Mouse (Mus musculus) heart, postnatal 0 days (tissue): Measurements from ENCODE around the gene Cdkl3. TPM values are rescaled to one million over a fixed set of nuclear protein-coding genes. Genes with fewer than 3 reads are reported as not detected.
A peak's percentile ranks its signal among the peaks of the same experiment; 100 is the strongest.

Source experiments
- ATAC-seq: fragments of 200-750 bp; cut with Nextera tagmentation; 2 replicates; pipeline ENCODE4 v1.8.0; 2017; ENCODE audit warnings: low read depth, moderate number of reproducible peaks, moderate library complexity; ENCODE audit not compliant: insufficient read depth
- DNase-seq: peaks from one replicate; pipeline ENCODE4 v3.0.0-alpha.2; 2016; ENCODE audit warnings: low spot score
- H3K27ac ChIP-seq: fragments of 300-500 bp; sonication (generic); 2 replicates; pipeline ENCODE4 v1.5.1; 2014; ENCODE audit warnings: low read depth, mild to moderate bottlenecking
- H3K27me3 ChIP-seq: fragments of 300-500 bp; sonication (generic); 2 replicates; pipeline ENCODE4 v1.6.1; 2014; ENCODE audit warnings: low read length, mixed read lengths; ENCODE audit not compliant: control insufficient read depth, insufficient read depth
- H3K36me3 ChIP-seq: fragments of 300-500 bp; sonication (generic); replicated peaks from 2 replicates; pipeline ENCODE4 v1.6.1; 2014; ENCODE audit warnings: low read length, mixed read lengths; ENCODE audit not compliant: control insufficient read depth, insufficient read depth
- H3K4me1 ChIP-seq: fragments of 300-500 bp; sonication (generic); 2 replicates; pipeline ENCODE4 v1.6.1; 2014; ENCODE audit warnings: antibody characterized with exemption; ENCODE audit not compliant: control insufficient read depth, insufficient read depth
- H3K4me2 ChIP-seq: fragments of 300-500 bp; sonication (generic); 2 replicates; pipeline ENCODE4 v1.6.1; 2014; ENCODE audit warnings: low read depth, mild to moderate bottlenecking, low read length, moderate library complexity
- H3K4me3 ChIP-seq: fragments of 300-500 bp; sonication (generic); 2 replicates; pipeline ENCODE4 v1.5.1; 2014; ENCODE audit warnings: low read depth, low read length
- H3K9ac ChIP-seq: fragments of 300-500 bp; sonication (generic); replicated peaks from 2 replicates; pipeline ENCODE4 v1.6.1; 2014; ENCODE audit warnings: low read depth, low read length, mixed read lengths
- H3K9me3 ChIP-seq: fragments of 300-500 bp; sonication (generic); replicated peaks from 2 replicates; pipeline ENCODE4 v1.6.1; 2016; ENCODE audit warnings: low read length; ENCODE audit not compliant: control insufficient read depth
- CTCF ChIP-seq: IDR thresholded peaks from 2 replicates; pipeline ENCODE4 v1.5.1; 2016; ENCODE audit warnings: antibody characterized with exemption, control low read depth, low read depth
- EP300 ChIP-seq: IDR thresholded peaks from 2 replicates; pipeline ENCODE4 v1.6.1; 2016; ENCODE audit warnings: antibody characterized with exemption, low read depth
- WGBS: fragments of 180-500 bp; shearing (Covaris S2); extraction: QIAGEN DNeasy Blood & Tissue Kit; methylation state at CpG from one replicate; pipeline ENCODE4 v1.1.7; 2014; 5-methylcytosine and 5-hydroxymethylcytosine counted together
- polyA plus RNA-seq: library from polyadenylated mRNA; unstranded; fragments of >200 nt; fragmentation: Nextera tagmentation; extraction: Ambion mirVana; gene quantifications from 2 replicates; pipeline ENCODE4 v1.2.1, GENCODE M21; 2015
- total RNA-seq: library from RNA; depleted of rRNA; stranded (reverse); fragments of >200 nt; gene quantifications from 2 replicates; pipeline ENCODE4 v1.2.3, GENCODE M21; 2014; ENCODE audit warnings: low replicate concordance

Gene Cdkl3
- total and polyA plus RNA-seq, 2 experiments from 2014 or later, result 2.3 to 13.1 TPM

GRCm38 (mm10) chr11:51960967-51961471 is 43.0 kb upstream of the Cdkl3 start:
- no peak for DNase-seq
- Histone ChIP-seq H3K4me1 (no peaks in the 10 kb centered on the region), H3K27ac (no peak overlapping the region; the same call in 1 of the 2 replicates), H3K9me3 (no peaks in the 10 kb centered on the region), H3K27me3 (peaks cover 3% of the 10 kb centered on the region; the same call in 1 of the 2 replicates), H3K36me3 (no peaks in the 10 kb centered on the region), H3K4me2 (no peak overlapping the region), H3K4me3 (no peak overlapping the region), H3K9ac (no peak overlapping the region)
- WGBS, result 65% methylated on average over 11 of the region's 11 CpGs
- ATAC-seq, result no peak
- TF ChIP-seq EP300, result no peak
- TF ChIP-seq CTCF, result no peak; the same call in 1 of the 2 replicates

GRCm38 (mm10) chr11:51961761-51962160 is 42.3 kb upstream of the Cdkl3 start:
- peak overlapping the region; percentile 5; the same call in 1 of the 2 replicates for H3K27ac ChIP-seq
- no peak for DNase-seq
- no peak overlapping the region for H3K4me3 ChIP-seq
- 82% methylated on average over 8 of the region's 8 CpGs for WGBS
- H3K4me2 ChIP-seq, result no peak overlapping the region; the same call in 1 of the 2 replicates
- no peaks in the 10 kb centered on the region for H3K4me1 ChIP-seq
- no peak for ATAC-seq
- no peak overlapping the region; the same call in 1 of the 2 replicates for H3K9ac ChIP-seq
- no peaks in the 10 kb centered on the region for H3K36me3 ChIP-seq
- no peaks in the 10 kb centered on the region for H3K9me3 ChIP-seq
- TF ChIP-seq EP300 (no peak), CTCF (no peak)
- H3K27me3 ChIP-seq, result no peaks in the 10 kb centered on the region

- Histone ChIP-seq H3K27me3 (no peaks in the 10 kb centered on the region), H3K4me2 (no peak overlapping the region; the same call in 1 of the 2 replicates), H3K4me1 (no peaks in the 10 kb centered on the region), H3K9ac (no peak overlapping the region), H3K36me3 (no peaks in the 10 kb centered on the region), H3K4me3 (no peak overlapping the region), H3K27ac (peak overlapping the region; percentile 5; the same call in 1 of the 2 replicates), H3K9me3 (no peaks in the 10 kb centered on the region)
- no peak for ATAC-seq
- TF ChIP-seq EP300 (no peak), CTCF (no peak)
- WGBS, result 86% methylated on average over 7 of the region's 7 CpGs
- no peak for DNase-seq
Observed at GRCm38 (mm10) chr11:51962277-51962676, 41.7 kb upstream of the Cdkl3 start.

GRCm38 (mm10) chr11:51966651-51967050 is 37.4 kb upstream of the Cdkl3 start:
- Histone ChIP-seq H3K4me3 (no peak overlapping the region), H3K9me3 (no peaks in the 10 kb centered on the region), H3K27me3 (no peaks in the 10 kb centered on the region), H3K27ac (no peak overlapping the region), H3K9ac (no peak overlapping the region), H3K4me2 (no peak overlapping the region), H3K4me1 (peaks cover 8% of the 10 kb centered on the region), H3K36me3 (peaks cover 20% of the 10 kb centered on the region)
- 76% methylated on average over 5 of the region's 5 CpGs for WGBS
- no peak for DNase-seq
- TF ChIP-seq EP300 (no peak), CTCF (no peak)
- no peak for ATAC-seq

- Histone ChIP-seq H3K4me3 (peak within 1 kb of the TSS; percentile 59), H3K4me2 (peak within 1 kb of the TSS; percentile 90), H3K36me3 (peaks cover 30% of the 10 kb centered on the region), H3K4me1 (peaks cover 8% of the 10 kb centered on the region), H3K9ac (peak within 1 kb of the TSS; percentile 56), H3K27ac (peak within 1 kb of the TSS; percentile 21), H3K27me3 (no peaks in the 10 kb centered on the region), H3K9me3 (no peaks in the 10 kb centered on the region)
- 2% methylated on average over 55 of the region's 63 CpGs for WGBS
- peak; percentile 82 for DNase-seq
- TF ChIP-seq CTCF (peak; percentile 92), EP300 (peak; percentile 79)
- ATAC-seq, result peak; percentile 95
Observed at GRCm38 (mm10) chr11:51967443-51968401, 36.3 kb upstream of the Cdkl3 start, which contains the start of gene Cdkn2aipnl. Cdkn2aipnl (plus strand) TSS chr11:51967661.
